1 mouse cellular context compared by ENCODE assay signal in the genomic region with DNA sequence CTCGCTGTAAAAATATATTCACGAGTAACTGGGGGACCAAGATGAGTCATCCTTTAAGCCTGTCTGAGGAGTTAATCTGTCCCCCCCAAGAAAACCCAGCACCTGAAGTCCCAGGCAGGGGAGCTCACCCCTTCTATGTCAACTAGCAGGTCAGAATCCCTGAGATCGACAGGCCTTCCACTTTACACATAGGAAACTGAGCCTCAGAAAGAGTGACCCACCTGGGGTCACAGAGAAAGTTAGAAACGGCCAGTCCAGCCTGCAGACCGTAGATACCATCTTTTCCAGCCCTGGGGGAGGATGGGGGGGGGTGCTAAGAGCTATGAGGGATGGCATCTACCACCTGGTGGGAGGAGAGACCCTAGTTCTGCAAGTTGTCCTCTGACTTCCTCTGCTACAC.
TF ChIP-seq lines count a peak whose summit lies in the region.

No protein-coding gene starts in this region.

TF ChIP-seq in MEL, 35 proteins besides CTCF, POLR2A, EP300 and RAD21 (continued from another document):
- TF ChIP-seq CHD2 (IDR thresholded peaks at IDR 0.05; ENCODE audit: low read length), result no peak
- no peak for TF ChIP-seq ZNF384 (IDR thresholded peaks at IDR 0.05; ENCODE audit: low read depth, low read length)
- no peak for TF ChIP-seq POLR2AphosphoS2 (IDR thresholded peaks at IDR 0.05; ENCODE audit: low read length)
- no peak for TF ChIP-seq MEF2A (IDR thresholded peaks at IDR 0.05; ENCODE audit: extremely low read depth, insufficient replicate concordance, low read depth, low read length, poor library complexity, severe bottlenecking)
- no peak for TF ChIP-seq USF2 (IDR thresholded peaks at IDR 0.05; ENCODE audit: borderline replicate concordance in 1 of 2, insufficient read depth in 1 of 2, low read depth in 1 of 2, low read length in 2 of 2)
